Mouse (Mus musculus): ENCODE measurements around the gene Lamtor2. TPM values are rescaled to one million over a fixed set of nuclear protein-coding genes. Genes with fewer than 3 reads are reported as not detected.

The Lamtor2 gene
- polyA plus RNA-seq, 1 experiment from 2014 or later = 95.9 TPM

GRCm38 (mm10) chr3:88520078-88520477, 32.8 kb downstream of the Lamtor2 start:
- Histone ChIP-seq H3K27me3 (0 out of 2 replicates have a peak, but pooled peaks cover 7% of the 10 kb centered on the region), H3K9me3 (replicated peaks) (no peaks in the 10 kb centered on the region), H3K9ac (no peak overlapping the region), H3K4me2 (no peak overlapping the region), H3K27ac (no peak overlapping the region), H3K4me1 (replicated peaks) (no peaks in the 10 kb centered on the region), H3K36me3 (no peaks in the 10 kb centered on the region), H3K4me3 (replicated peaks) (no peak overlapping the region)
- ATAC-seq (ENCODE audit: low read depth) = no peak
- 68% methylated on average over 2 of the region's 2 CpGs for WGBS (ENCODE audit: insufficient replicate concordance)
- DNase-seq = no peak

- ATAC-seq (ENCODE audit: low read depth) = no peak
- no peaks in the 10 kb centered on the region for H3K36me3 ChIP-seq
- 74% methylated on average over 4 of the region's 4 CpGs for WGBS (ENCODE audit: insufficient replicate concordance)
Observed at GRCm38 (mm10) chr3:88518411-88518810, 34.5 kb downstream of the Lamtor2 start.

GRCm38 (mm10) chr3:88516407-88516806, 36.5 kb downstream of the Lamtor2 start:
- no peaks in the 10 kb centered on the region for H3K36me3 ChIP-seq
- 60% methylated on average over 2 of the region's 2 CpGs for WGBS (ENCODE audit: insufficient replicate concordance)
- ATAC-seq (ENCODE audit: low read depth) = no peak
- H3K4me1 ChIP-seq (replicated peaks) = peaks cover 35% of the 10 kb centered on the region
- 0 out of 2 replicates have a peak, but pooled peaks cover 7% of the 10 kb centered on the region for H3K27me3 ChIP-seq
- H3K4me2 ChIP-seq = no peak overlapping the region
- H3K4me3 ChIP-seq (replicated peaks) = no peak overlapping the region
- DNase-seq = no peak
- no peak overlapping the region for H3K9ac ChIP-seq
- no peak overlapping the region for H3K27ac ChIP-seq
- no peaks in the 10 kb centered on the region for H3K9me3 ChIP-seq (replicated peaks)

More at GRCm38 (mm10) chr3:88518411-88518810, 34.5 kb downstream of the Lamtor2 start:
- Histone ChIP-seq H3K9me3 (replicated peaks) (no peaks in the 10 kb centered on the region), H3K27me3 (0 out of 2 replicates have a peak, but pooled peaks cover 7% of the 10 kb centered on the region), H3K4me2 (no peak overlapping the region), H3K4me3 (replicated peaks) (no peak overlapping the region), H3K4me1 (replicated peaks) (peaks cover 15% of the 10 kb centered on the region), H3K9ac (no peak overlapping the region), H3K27ac (no peak overlapping the region)
- DNase-seq = no peak

- Histone ChIP-seq H3K4me1 (replicated peaks) (peaks cover 49% of the 10 kb centered on the region), H3K27ac (no peak overlapping the region)
- 86% methylated on average over 2 of the region's 2 CpGs for WGBS (ENCODE audit: insufficient replicate concordance)
Observed at GRCm38 (mm10) chr3:88515095-88515386, 37.8 kb downstream of the Lamtor2 start.

GRCm38 (mm10) chr3:88514231-88515094, 38.4 kb downstream of the Lamtor2 start:
- 51% methylated on average over 10 of the region's 10 CpGs for WGBS (ENCODE audit: insufficient replicate concordance)
- no peak for DNase-seq

More at GRCm38 (mm10) chr3:88515095-88515386, 37.8 kb downstream of the Lamtor2 start:
- no peaks in the 10 kb centered on the region for H3K36me3 ChIP-seq
- H3K9me3 ChIP-seq (replicated peaks) = no peaks in the 10 kb centered on the region
- H3K4me3 ChIP-seq (replicated peaks) = no peak overlapping the region
- H3K9ac ChIP-seq = no peak overlapping the region
- 0 out of 2 replicates have a peak, but pooled peaks cover 7% of the 10 kb centered on the region for H3K27me3 ChIP-seq
- ATAC-seq (ENCODE audit: low read depth) (no peak), DNase-seq (no peak)
- H3K4me2 ChIP-seq = no peak overlapping the region

GRCm38 (mm10) chr3:88513546-88514115, 39.2 kb downstream of the Lamtor2 start:
- no peak overlapping the region for H3K4me2 ChIP-seq
- no peak for DNase-seq
- 0 out of 2 replicates have a peak, but pooled peaks cover 7% of the 10 kb centered on the region for H3K27me3 ChIP-seq
- H3K9ac ChIP-seq = no peak overlapping the region
- H3K36me3 ChIP-seq = no peaks in the 10 kb centered on the region
- peaks cover 60% of the 10 kb centered on the region for H3K4me1 ChIP-seq (replicated peaks)
- H3K4me3 ChIP-seq (replicated peaks) = no peak overlapping the region
- ATAC-seq (ENCODE audit: low read depth) = no peak
- WGBS (ENCODE audit: insufficient replicate concordance) = 38% methylated on average over 7 of the region's 7 CpGs
- no peak overlapping the region for H3K27ac ChIP-seq
- no peaks in the 10 kb centered on the region for H3K9me3 ChIP-seq (replicated peaks)

More at GRCm38 (mm10) chr3:88514231-88515094, 38.4 kb downstream of the Lamtor2 start:
- Histone ChIP-seq H3K27me3 (0 out of 2 replicates have a peak, but pooled peaks cover 7% of the 10 kb centered on the region), H3K9ac (no peak overlapping the region), H3K4me1 (replicated peaks) (peaks cover 54% of the 10 kb centered on the region), H3K9me3 (replicated peaks) (no peaks in the 10 kb centered on the region), H3K27ac (no peak overlapping the region), H3K36me3 (no peaks in the 10 kb centered on the region), H3K4me3 (replicated peaks) (no peak overlapping the region), H3K4me2 (no peak overlapping the region)
- ATAC-seq (ENCODE audit: low read depth) = no peak

- Histone ChIP-seq H3K4me3 (replicated peaks) (no peak overlapping the region), H3K27ac (no peak overlapping the region), H3K9ac (no peak overlapping the region), H3K4me2 (no peak overlapping the region), H3K27me3 (0 out of 2 replicates have a peak, but pooled peaks cover 7% of the 10 kb centered on the region), H3K36me3 (no peaks in the 10 kb centered on the region), H3K4me1 (replicated peaks) (peaks cover 66% of the 10 kb centered on the region), H3K9me3 (replicated peaks) (no peaks in the 10 kb centered on the region)
- no peak for DNase-seq
- no peak for ATAC-seq (ENCODE audit: low read depth)
- 29% methylated on average over 15 of the region's 15 CpGs for WGBS (ENCODE audit: insufficient replicate concordance)
Observed at GRCm38 (mm10) chr3:88512896-88513545, 39.9 kb downstream of the Lamtor2 start.

- DNase-seq (no peak), ATAC-seq (ENCODE audit: low read depth) (no peak)
- H3K9me3 ChIP-seq (replicated peaks) = no peaks in the 10 kb centered on the region
- H3K9ac ChIP-seq = no peak overlapping the region
- no peaks in the 10 kb centered on the region for H3K36me3 ChIP-seq
- WGBS (ENCODE audit: insufficient replicate concordance) = 39% methylated on average over 6 of the region's 6 CpGs
- H3K4me1 ChIP-seq (replicated peaks) = peaks cover 70% of the 10 kb centered on the region
- H3K4me2 ChIP-seq = no peak overlapping the region
- H3K27me3 ChIP-seq = 0 out of 2 replicates have a peak, but pooled peaks cover 7% of the 10 kb centered on the region
- no peak overlapping the region for H3K27ac ChIP-seq
- H3K4me3 ChIP-seq (replicated peaks) = no peak overlapping the region
Observed at GRCm38 (mm10) chr3:88512141-88512895, 40.6 kb downstream of the Lamtor2 start.

- H3K27ac ChIP-seq = no peak overlapping the region
- H3K4me2 ChIP-seq = no peak overlapping the region
- no peak for DNase-seq
- H3K36me3 ChIP-seq = no peaks in the 10 kb centered on the region
- 39% methylated on average over 4 of the region's 4 CpGs for WGBS (ENCODE audit: insufficient replicate concordance)
- no peak overlapping the region; the same call in 1 of the 2 replicates for H3K9ac ChIP-seq
- peaks cover 70% of the 10 kb centered on the region for H3K4me1 ChIP-seq (replicated peaks)
- ATAC-seq (ENCODE audit: low read depth) = no peak
- no peaks in the 10 kb centered on the region for H3K9me3 ChIP-seq (replicated peaks)
- H3K4me3 ChIP-seq (replicated peaks) = no peak overlapping the region
- 0 out of 2 replicates have a peak, but pooled peaks cover 5% of the 10 kb centered on the region for H3K27me3 ChIP-seq
Observed at GRCm38 (mm10) chr3:88511559-88511958, 41.3 kb downstream of the Lamtor2 start.

GRCm38 (mm10) chr3:88510421-88511289, 42.2 kb downstream of the Lamtor2 start:
- ATAC-seq (ENCODE audit: low read depth) (no peak), DNase-seq (no peak)
- Histone ChIP-seq H3K27ac (peak overlapping the region; percentile 79), H3K9ac (peak overlapping the region; percentile 61), H3K4me2 (peak overlapping the region; percentile 68), H3K36me3 (no peaks in the 10 kb centered on the region), H3K27me3 (no peaks in the 10 kb centered on the region), H3K4me1 (replicated peaks) (peaks cover 70% of the 10 kb centered on the region), H3K9me3 (replicated peaks) (no peaks in the 10 kb centered on the region), H3K4me3 (replicated peaks) (peak overlapping the region; percentile 50)
- WGBS (ENCODE audit: insufficient replicate concordance) = 43% methylated on average over 13 of the region's 13 CpGs

Data from liver, embryonic 13.5 days (tissue).